Mouse (Mus musculus): ENCODE measurements at regions not wholly inside any gene's neighbourhood (a gene's known extent, or its start where the extent isn't known, plus 50 kb on each side); places are given as distances from the start of the nearest gene placed in this dataset.

DNA sequence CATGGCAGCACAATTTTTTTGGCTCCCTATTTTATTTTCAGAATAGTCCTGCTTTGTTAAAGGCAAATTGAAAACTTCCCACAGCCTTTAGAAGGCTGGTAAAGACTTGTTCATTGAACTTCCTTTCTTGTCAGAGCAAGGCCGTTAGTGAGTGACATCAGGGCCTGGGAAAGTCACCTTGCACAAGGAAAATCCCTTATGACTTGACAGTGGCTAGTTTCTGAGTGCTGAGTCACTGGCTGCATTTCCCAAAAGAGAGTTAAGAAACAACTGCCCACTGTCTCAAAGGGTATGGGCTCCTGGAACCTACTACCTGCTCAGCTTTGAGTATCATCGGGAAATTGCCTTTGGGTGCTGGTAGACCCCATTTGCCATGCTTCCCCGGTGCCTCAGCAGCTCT, 89.2 kb upstream of the Marcks start:
- Histone ChIP-seq H3K27me3 (replicated peaks; ENCODE audit: control insufficient read depth, insufficient read depth, low read length) (no peaks in the 10 kb centered on the region), H3K27ac (ENCODE audit: insufficient read depth, low read depth, low read length) (no peak overlapping the region), H3K4me1 (ENCODE audit: control insufficient read depth, insufficient read depth, low read length) (no peaks in the 10 kb centered on the region; the same call in 1 of the 2 replicates), H3K36me3 (ENCODE audit: control insufficient read depth, insufficient read depth, low read length) (no peaks in the 10 kb centered on the region), H3K4me3 (ENCODE audit: insufficient read depth, low read depth, low read length) (no peak overlapping the region)
- TF ChIP-seq CTCF (conservative IDR thresholded peaks at IDR 0.05; ENCODE audit: insufficient read depth, insufficient read length, low read depth, low read length) (no peak), POLR2A (IDR thresholded peaks at IDR 0.05; ENCODE audit: low read depth, low read length) (no peak)
- WGBS, result 76% methylated on average over 3 of the region's 3 CpGs
- DNase-seq, result no peak

DNA sequence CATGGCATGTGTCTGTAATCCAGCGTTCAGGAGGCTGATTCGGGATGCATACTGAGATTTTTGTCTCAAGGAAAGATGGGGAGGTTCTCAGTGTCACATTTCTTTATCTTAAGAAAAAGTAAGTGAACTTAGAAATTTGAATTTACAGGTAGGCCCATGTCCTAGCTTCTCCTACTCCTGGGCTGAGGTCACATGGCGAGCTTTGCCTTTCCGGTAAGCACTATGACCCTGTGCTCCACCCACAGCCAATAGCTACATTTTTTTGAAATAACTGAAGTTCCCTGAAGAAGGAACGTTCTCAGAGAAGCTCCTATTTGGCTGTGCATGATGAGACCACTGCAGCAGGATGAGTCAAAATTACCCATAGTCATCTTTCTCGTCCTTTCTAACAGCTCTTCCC, 83.0 kb upstream of the Marcks start:
- TF ChIP-seq POLR2A (IDR thresholded peaks at IDR 0.05; ENCODE audit: low read depth, low read length) (no peak), CTCF (conservative IDR thresholded peaks at IDR 0.05; ENCODE audit: insufficient read depth, insufficient read length, low read depth, low read length) (no peak)
- H3K36me3 ChIP-seq (ENCODE audit: control insufficient read depth, insufficient read depth, low read length), result no peaks in the 10 kb centered on the region
- no peak overlapping the region for H3K27ac ChIP-seq (ENCODE audit: insufficient read depth, low read depth, low read length)
- no peak overlapping the region for H3K4me3 ChIP-seq (ENCODE audit: insufficient read depth, low read depth, low read length)
- H3K27me3 ChIP-seq (replicated peaks; ENCODE audit: control insufficient read depth, insufficient read depth, low read length), result no peaks in the 10 kb centered on the region
- DNase-seq, result no peak
- WGBS, result 81% methylated on average over 6 of the region's 6 CpGs
- peaks cover 4% of the 10 kb centered on the region; the same call in 1 of the 2 replicates for H3K4me1 ChIP-seq (ENCODE audit: control insufficient read depth, insufficient read depth, low read length)

DNA sequence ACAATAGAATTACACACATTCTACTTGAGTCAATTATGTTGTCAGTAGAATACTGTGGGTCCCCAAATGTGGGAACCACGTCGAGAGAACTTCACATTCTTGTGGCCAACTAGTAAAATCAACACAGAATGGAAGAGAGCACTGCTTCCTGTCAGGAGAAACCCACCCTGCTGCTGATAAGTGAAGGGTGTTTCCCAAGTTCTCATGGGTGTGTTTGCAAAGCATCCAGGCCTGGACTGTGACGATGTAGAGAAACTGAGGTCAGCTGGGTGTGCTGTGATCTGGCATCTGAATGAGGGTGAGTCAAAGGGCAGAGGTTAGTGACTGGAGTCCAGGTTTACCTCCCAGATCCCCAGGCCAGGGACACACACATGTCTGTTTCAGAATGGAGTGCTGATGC, 81.7 kb upstream of the Marcks start:
- no peaks in the 10 kb centered on the region for H3K36me3 ChIP-seq (ENCODE audit: control insufficient read depth, insufficient read depth, low read length)
- no peak for DNase-seq
- H3K27me3 ChIP-seq (replicated peaks; ENCODE audit: control insufficient read depth, insufficient read depth, low read length), result no peaks in the 10 kb centered on the region
- 54% methylated on average over 3 of the region's 3 CpGs for WGBS
- H3K27ac ChIP-seq (ENCODE audit: insufficient read depth, low read depth, low read length), result peak overlapping the region; percentile 66
- peaks cover 4% of the 10 kb centered on the region; the same call in 1 of the 2 replicates for H3K4me1 ChIP-seq (ENCODE audit: control insufficient read depth, insufficient read depth, low read length)
- TF ChIP-seq CTCF (conservative IDR thresholded peaks at IDR 0.05; ENCODE audit: insufficient read depth, insufficient read length, low read depth, low read length) (no peak), POLR2A (IDR thresholded peaks at IDR 0.05; ENCODE audit: low read depth, low read length) (no peak)
- H3K4me3 ChIP-seq (ENCODE audit: insufficient read depth, low read depth, low read length), result no peak overlapping the region

DNA sequence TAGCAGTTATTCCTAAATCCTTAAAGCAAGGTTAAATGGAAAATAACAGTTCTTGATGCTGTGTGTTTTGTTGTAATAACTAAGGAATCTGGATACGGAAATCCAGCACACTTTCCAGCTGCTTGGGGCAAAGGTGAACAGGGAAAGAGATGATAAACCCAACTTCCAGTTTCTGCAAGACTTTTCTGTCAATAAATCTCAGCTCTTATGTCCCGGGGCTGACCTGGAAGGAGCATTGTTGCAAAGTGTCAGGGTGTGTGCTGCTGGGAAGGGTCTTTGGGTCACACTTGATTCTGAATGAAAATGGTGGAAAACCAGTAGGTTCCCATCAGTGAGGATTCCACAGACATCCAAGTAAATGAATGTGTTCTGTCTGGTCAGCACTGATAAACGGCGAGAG, 81.2 kb upstream of the Marcks start:
- Histone ChIP-seq H3K27ac (ENCODE audit: insufficient read depth, low read depth, low read length) (peak overlapping the region; percentile 66), H3K27me3 (replicated peaks; ENCODE audit: control insufficient read depth, insufficient read depth, low read length) (no peaks in the 10 kb centered on the region), H3K4me3 (ENCODE audit: insufficient read depth, low read depth, low read length) (no peak overlapping the region), H3K4me1 (ENCODE audit: control insufficient read depth, insufficient read depth, low read length) (peaks cover 4% of the 10 kb centered on the region; the same call in 1 of the 2 replicates), H3K36me3 (ENCODE audit: control insufficient read depth, insufficient read depth, low read length) (no peaks in the 10 kb centered on the region)
- DNase-seq, result peak; percentile 48
- TF ChIP-seq CTCF (conservative IDR thresholded peaks at IDR 0.05; ENCODE audit: insufficient read depth, insufficient read length, low read depth, low read length), result no peak
- no peak for TF ChIP-seq POLR2A (IDR thresholded peaks at IDR 0.05; ENCODE audit: low read depth, low read length)
- 56% methylated on average over 4 of the region's 4 CpGs for WGBS

DNA sequence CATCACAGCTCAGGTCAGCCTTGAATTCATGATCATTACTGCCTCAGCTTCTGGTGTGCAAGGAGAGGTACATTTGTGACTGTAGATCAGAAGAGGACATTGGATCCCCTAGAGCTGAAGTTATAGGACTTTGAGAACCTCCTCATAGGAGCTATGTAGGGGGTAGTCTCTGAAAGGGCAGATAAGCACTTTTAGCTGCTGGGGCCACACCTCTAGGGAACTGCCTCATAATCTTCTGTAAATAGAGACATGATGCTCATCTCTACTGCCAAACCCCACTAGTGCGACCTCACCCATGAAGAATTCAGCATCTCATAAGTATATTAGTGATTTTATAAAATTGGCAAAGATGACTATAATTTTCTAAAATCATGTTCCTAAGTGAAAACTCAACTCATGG, 80.7 kb upstream of the Marcks start:
- no peaks in the 10 kb centered on the region for H3K27me3 ChIP-seq (replicated peaks; ENCODE audit: control insufficient read depth, insufficient read depth, low read length)
- TF ChIP-seq POLR2A (IDR thresholded peaks at IDR 0.05; ENCODE audit: low read depth, low read length), result no peak
- TF ChIP-seq CTCF (conservative IDR thresholded peaks at IDR 0.05; ENCODE audit: insufficient read depth, insufficient read length, low read depth, low read length), result no peak
- no peaks in the 10 kb centered on the region for H3K36me3 ChIP-seq (ENCODE audit: control insufficient read depth, insufficient read depth, low read length)
- peak overlapping the region; percentile 56 for H3K27ac ChIP-seq (ENCODE audit: insufficient read depth, low read depth, low read length)
- H3K4me3 ChIP-seq (ENCODE audit: insufficient read depth, low read depth, low read length), result no peak overlapping the region
- H3K4me1 ChIP-seq (ENCODE audit: control insufficient read depth, insufficient read depth, low read length), result peaks cover 4% of the 10 kb centered on the region; the same call in 1 of the 2 replicates
- no peak for DNase-seq
- 96% methylated on average over 1 of the region's 1 CpGs for WGBS

DNA sequence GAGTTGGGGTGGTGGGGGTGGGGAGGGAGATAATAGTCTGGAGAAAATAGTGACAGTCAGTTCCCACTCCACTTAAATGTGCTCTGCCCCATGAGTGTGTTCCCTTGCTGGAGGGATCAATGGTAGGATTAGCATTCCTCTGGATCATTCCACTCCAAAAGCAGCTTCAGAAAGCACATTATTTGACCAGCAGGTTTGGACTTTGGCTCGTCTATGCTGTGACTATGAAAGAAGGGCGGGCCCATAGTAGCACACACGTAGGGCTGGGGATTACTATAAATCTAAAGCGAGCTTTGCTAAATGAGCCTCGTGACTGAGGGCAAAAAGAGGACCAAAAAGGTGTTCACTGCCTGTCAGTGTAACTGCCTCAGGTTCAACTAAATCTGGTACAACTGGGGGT, 75.9 kb upstream of the Marcks start:
- no peak overlapping the region for H3K4me3 ChIP-seq (ENCODE audit: insufficient read depth, low read depth, low read length)
- no peak for DNase-seq
- no peaks in the 10 kb centered on the region for H3K36me3 ChIP-seq (ENCODE audit: control insufficient read depth, insufficient read depth, low read length)
- no peaks in the 10 kb centered on the region for H3K4me1 ChIP-seq (ENCODE audit: control insufficient read depth, insufficient read depth, low read length)
- H3K27me3 ChIP-seq (replicated peaks; ENCODE audit: control insufficient read depth, insufficient read depth, low read length), result no peaks in the 10 kb centered on the region
- no peak overlapping the region for H3K27ac ChIP-seq (ENCODE audit: insufficient read depth, low read depth, low read length)
- no peak for TF ChIP-seq POLR2A (IDR thresholded peaks at IDR 0.05; ENCODE audit: low read depth, low read length)
- TF ChIP-seq CTCF (conservative IDR thresholded peaks at IDR 0.05; ENCODE audit: insufficient read depth, insufficient read length, low read depth, low read length), result no peak
- WGBS, result 62% methylated on average over 5 of the region's 5 CpGs

DNA sequence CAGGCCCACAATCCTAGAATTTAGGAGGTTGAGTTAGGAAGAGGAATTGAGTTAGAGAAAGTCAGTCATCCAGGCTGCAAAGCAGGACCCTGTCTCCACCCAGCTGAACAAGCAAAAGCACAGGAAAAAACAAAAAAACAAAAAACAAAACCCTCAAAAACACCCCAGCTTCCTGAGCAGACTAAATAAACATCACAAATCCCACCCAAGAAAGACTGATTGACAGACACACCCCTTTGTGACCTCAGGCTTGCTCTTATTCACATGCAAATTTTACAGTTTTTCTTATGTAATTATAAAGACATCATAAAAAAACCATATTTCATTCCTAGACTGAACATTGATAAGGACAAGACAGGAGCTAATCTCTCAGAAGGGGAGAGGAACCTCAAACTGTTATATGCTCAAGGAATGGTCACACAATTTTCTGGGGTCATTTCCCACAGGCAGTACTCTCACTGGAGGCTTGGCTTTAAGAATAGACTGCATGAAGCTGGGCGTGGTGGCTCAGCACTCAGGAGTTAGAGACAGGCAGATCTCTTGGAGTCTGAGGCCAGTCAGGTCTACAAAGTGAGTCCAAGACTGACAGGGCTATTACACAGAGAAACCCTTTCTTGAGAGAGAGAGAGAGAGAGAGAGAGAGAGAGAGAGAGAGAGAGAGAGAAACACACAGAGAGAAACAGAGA, 73.8 kb upstream of the Marcks start:
- Histone ChIP-seq H3K4me1 (ENCODE audit: control insufficient read depth, insufficient read depth, low read length) (no peaks in the 10 kb centered on the region), H3K27ac (ENCODE audit: insufficient read depth, low read depth, low read length) (no peak overlapping the region), H3K27me3 (replicated peaks; ENCODE audit: control insufficient read depth, insufficient read depth, low read length) (no peaks in the 10 kb centered on the region), H3K36me3 (ENCODE audit: control insufficient read depth, insufficient read depth, low read length) (no peaks in the 10 kb centered on the region), H3K4me3 (ENCODE audit: insufficient read depth, low read depth, low read length) (no peak overlapping the region)
- TF ChIP-seq CTCF (conservative IDR thresholded peaks at IDR 0.05; ENCODE audit: insufficient read depth, insufficient read length, low read depth, low read length) (no peak), POLR2A (IDR thresholded peaks at IDR 0.05; ENCODE audit: low read depth, low read length) (no peak)
- 83% methylated on average over 1 of the region's 1 CpGs for WGBS
- no peak for DNase-seq

Data from kidney, adult 2 months (tissue).